Mouse (Mus musculus) forebrain, embryonic 10.5 days (tissue): ENCODE data around the gene Ints5. TPM values are rescaled to one million over a fixed set of nuclear protein-coding genes. Genes with fewer than 3 reads are reported as not detected.
"Not testable (repeated sequence)": the region's sequence is repeated elsewhere in the genome, so short reads cannot be mapped to it uniquely, and the experiment has no call there.

Experiments
- DNase-seq: peaks from one replicate; pipeline ENCODE4 v3.0.0-alpha.2; 2017; ENCODE audit warnings: low spot score; ENCODE audit errors: extremely low spot score
- H3K27ac ChIP-seq: fragments of 300-500 bp; sonication (generic); 2 replicates; pipeline ENCODE4 v1.5.1; 2016; ENCODE audit warnings: mild to moderate bottlenecking
- H3K27me3 ChIP-seq: fragments of 300-500 bp; sonication (generic); 2 replicates; pipeline ENCODE4 v1.6.1; 2016; ENCODE audit warnings: mild to moderate bottlenecking; ENCODE audit not compliant: poor library complexity, severe bottlenecking
- H3K36me3 ChIP-seq: fragments of 300-500 bp; sonication (generic); replicated peaks from 2 replicates; pipeline ENCODE4 v1.6.1; 2016; ENCODE audit warnings: mild to moderate bottlenecking, moderate library complexity
- H3K4me1 ChIP-seq: fragments of 300-500 bp; sonication (generic); 2 replicates; pipeline ENCODE4 v1.6.1; 2016
- H3K4me3 ChIP-seq: fragments of 300-500 bp; sonication (generic); 2 replicates; pipeline ENCODE4 v1.5.1; 2016; ENCODE audit warnings: mild to moderate bottlenecking, moderate library complexity
- H3K9me3 ChIP-seq: fragments of 300-500 bp; sonication (generic); 2 replicates; pipeline ENCODE4 v1.6.1; 2016; ENCODE audit warnings: mild to moderate bottlenecking, moderate library complexity
- WGBS: fragments of 180-500 bp; shearing (Covaris S2); methylation state at CpG from one replicate; pipeline ENCODE4 v1.1.7; 2016; 5-methylcytosine and 5-hydroxymethylcytosine counted together
- polyA plus RNA-seq: library from polyadenylated mRNA; unstranded; fragments of >200 nt; fragmentation: Nextera tagmentation; extraction: Ambion mirVana; gene quantifications from 2 replicates; pipeline ENCODE4 v1.2.1, GENCODE M21; 2016

Ints5 gene
- polyA plus RNA-seq, 1 experiment from 2014 or later, result 61.4 TPM

- WGBS, result 92% methylated on average over 5 of the region's 5 CpGs
- not testable (repeated sequence) for H3K9me3 ChIP-seq
Measured at GRCm38 (mm10) chr19:8896231-8896630, 3.4 kb downstream of the Ints5 start.

DNA sequence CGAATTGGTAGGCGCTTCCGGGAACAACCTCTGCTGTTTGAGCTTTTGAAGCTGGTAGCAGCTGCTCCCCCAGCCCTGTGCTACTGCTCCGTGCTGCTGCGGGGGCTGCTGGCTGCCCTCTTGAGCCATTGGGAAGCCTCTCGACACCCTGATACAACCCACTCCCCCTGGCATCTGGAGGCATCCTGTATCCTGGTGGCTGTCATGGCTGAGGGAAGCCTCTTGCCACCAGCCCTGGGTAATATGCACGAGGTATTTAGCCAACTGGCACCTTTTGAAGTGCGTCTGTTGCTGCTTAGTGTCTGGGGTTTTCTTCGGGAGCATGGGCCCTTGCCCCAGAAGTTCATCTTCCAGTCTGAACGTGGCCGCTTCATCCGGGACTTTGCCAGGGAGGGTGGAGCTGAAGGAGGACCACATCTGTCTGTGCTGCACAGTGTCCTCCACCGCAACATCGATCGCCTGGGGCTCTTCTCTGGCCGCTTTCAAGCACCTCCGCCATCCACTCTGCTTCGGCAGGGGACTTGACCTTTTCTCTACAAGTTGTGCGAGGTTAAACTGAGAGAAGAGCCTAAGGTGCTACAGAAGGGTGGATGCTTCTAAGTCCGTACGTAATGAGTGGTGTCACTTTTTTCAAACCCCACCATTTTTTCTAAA is 4.5 kb downstream of the Ints5 start:
- WGBS, result 34% methylated on average over 21 of the region's 21 CpGs
- H3K27me3 ChIP-seq, H3K9me3 ChIP-seq: not testable (repeated sequence)
- H3K4me1 ChIP-seq, result peaks cover 48% of the 10 kb centered on the region
- H3K27ac ChIP-seq, result peak overlapping the region; percentile 96
- peak overlapping the region; percentile 94 for H3K4me3 ChIP-seq
- DNase-seq, result peak; percentile 55
- H3K36me3 ChIP-seq, result peaks cover 57% of the 10 kb centered on the region

More at GRCm38 (mm10) chr19:8896231-8896630, 3.4 kb downstream of the Ints5 start:
- Histone ChIP-seq H3K36me3 (peaks cover 52% of the 10 kb centered on the region), H3K4me1 (peaks cover 50% of the 10 kb centered on the region), H3K4me3 (peak overlapping the region; percentile 1; the same call in 1 of the 2 replicates)
- H3K27ac ChIP-seq, H3K27me3 ChIP-seq, DNase-seq: not testable (repeated sequence)

DNA sequence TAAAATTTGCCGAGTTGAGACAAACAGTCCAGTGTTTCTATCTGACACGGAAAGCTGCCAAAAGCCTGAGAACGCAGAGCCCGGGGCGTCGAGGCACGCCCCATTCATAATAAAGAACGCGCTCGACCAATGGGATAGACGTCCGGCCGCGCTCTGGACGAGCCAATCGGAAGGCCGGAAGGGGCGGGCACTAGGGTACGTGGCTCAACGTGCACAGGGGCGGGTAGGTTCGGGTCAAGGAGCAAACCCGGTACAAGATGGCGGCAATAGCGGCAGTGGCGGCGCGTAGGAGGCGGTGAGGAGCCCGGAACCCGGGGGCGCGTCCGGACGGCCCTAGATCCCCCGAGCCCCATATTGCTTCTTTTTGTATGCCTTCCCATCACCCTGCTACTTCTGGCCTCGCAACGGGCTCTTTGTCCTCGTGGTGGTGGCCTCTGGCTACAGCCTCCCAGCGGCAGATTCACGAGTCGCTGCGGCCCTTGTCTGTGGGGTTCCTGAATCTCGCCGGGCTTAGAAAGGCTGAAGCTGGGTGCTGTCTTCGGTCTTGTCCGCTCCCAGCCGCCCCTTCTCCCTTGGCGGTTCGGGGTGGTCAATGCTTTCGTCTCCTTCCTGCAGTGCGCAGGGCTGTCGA is 5.2 kb downstream of the Ints5 start, which contains the start of gene Ganab:
Gene Ganab, plus strand, starts transcription at position 207 of the 631 bp plus-strand sequence.
- under 1% methylated on average over 53 of the region's 53 CpGs for whole genome bisulfite sequencing
- H3K9me3 ChIP-seq, result no peaks in the 10 kb centered on the region
- peaks cover 63% of the 10 kb centered on the region for H3K36me3 ChIP-seq
- peaks cover 44% of the 10 kb centered on the region for H3K4me1 ChIP-seq
- H3K27me3 ChIP-seq, result no peaks in the 10 kb centered on the region
- peak within 1 kb of the TSS; percentile 94 for H3K4me3 ChIP-seq
- H3K27ac ChIP-seq, result peak within 1 kb of the TSS; percentile 96
- DNase-seq, result peak; percentile 98

DNA sequence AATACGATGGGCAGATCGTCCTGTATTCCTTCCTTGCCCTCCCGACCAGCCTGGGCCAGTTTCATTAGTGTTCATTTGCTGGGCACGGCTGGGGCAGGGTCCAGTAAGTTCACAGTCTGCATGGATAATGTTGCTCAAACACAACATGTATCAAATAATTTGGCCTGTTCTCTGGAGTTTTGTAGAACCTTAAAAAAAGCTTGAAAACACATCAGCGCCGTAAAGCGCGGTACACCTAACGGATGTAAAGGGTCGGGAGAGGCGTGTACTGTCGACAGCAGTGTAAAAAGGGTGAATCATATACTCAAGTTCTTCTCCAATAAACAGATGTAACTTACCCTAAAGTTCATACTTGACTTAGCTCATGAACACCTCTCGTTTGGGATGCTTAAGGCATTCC is 5.8 kb downstream of the Ints5 start:
- no peak for DNase-seq
- Histone ChIP-seq H3K27me3 (no peaks in the 10 kb centered on the region), H3K27ac (peak overlapping the region; percentile 96), H3K4me1 (peaks cover 41% of the 10 kb centered on the region), H3K4me3 (peak overlapping the region; percentile 94), H3K9me3 (no peaks in the 10 kb centered on the region), H3K36me3 (peaks cover 69% of the 10 kb centered on the region)
- WGBS, result 17% methylated on average over 13 of the region's 13 CpGs

DNA sequence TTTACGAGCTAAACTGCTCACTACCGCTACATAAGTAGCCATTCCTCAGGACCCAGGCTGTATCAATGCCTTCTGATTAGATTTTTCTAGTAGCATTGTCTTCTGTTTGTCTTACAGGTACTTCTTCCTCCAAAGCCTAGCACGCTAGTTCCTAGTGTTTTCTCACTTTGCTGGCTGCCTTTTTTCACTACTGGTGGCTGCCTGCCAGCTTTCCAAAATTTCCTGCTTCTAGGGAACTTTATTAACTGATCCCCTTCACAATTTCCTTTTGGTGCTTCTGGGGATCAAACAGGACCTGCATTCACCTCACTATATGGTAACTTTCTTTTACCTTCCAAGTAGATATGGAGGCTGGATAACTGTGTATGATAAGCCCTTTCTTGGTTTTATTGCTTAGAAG is 6.3 kb downstream of the Ints5 start:
- peak overlapping the region; percentile 94 for H3K4me3 ChIP-seq
- H3K27ac ChIP-seq, result 0 out of 2 replicates have a peak overlapping the region, but pooled peaks have one; percentile 96
- no peak for DNase-seq
- WGBS, result 71% methylated on average over 3 of the region's 3 CpGs
- no peaks in the 10 kb centered on the region for H3K9me3 ChIP-seq
- peaks cover 36% of the 10 kb centered on the region for H3K4me1 ChIP-seq
- H3K27me3 ChIP-seq, result no peaks in the 10 kb centered on the region
- peaks cover 74% of the 10 kb centered on the region for H3K36me3 ChIP-seq

DNA sequence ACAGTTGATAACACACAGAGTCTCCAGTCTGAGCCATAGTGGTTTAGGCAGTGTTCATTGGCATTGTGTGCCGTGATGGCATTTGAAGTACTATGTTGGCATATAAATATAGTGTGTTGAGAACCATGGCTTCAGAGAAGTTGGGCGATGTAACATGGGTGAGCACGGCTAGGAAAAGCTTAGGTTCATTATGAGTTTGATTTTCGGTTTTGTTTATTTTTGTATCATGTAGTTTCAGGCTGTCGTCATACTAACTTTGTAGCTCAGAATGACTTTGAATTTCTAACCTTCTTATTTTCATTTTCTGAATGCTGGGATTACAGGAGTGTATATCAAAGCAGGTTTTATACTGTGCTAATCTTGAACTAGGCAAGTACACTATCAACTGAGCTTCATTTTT is 10.6 kb downstream of the Ints5 start:
- H3K36me3 ChIP-seq, result peaks cover 87% of the 10 kb centered on the region
- no peaks in the 10 kb centered on the region for H3K27me3 ChIP-seq
- 93% methylated on average over 5 of the region's 5 CpGs for WGBS

GRCm38 (mm10) chr19:8908531-8908930 is 15.7 kb downstream of the Ints5 start:
- DNase-seq, result no peak
- H3K4me3 ChIP-seq, result no peak overlapping the region
- H3K27me3 ChIP-seq, result no peaks in the 10 kb centered on the region
- H3K4me1 ChIP-seq, result no peaks in the 10 kb centered on the region
- 90% methylated on average over 6 of the region's 6 CpGs for WGBS
- peaks cover 100% of the 10 kb centered on the region for H3K36me3 ChIP-seq
- no peak overlapping the region for H3K27ac ChIP-seq
- no peaks in the 10 kb centered on the region for H3K9me3 ChIP-seq

More for the DNA sequence above, 10.6 kb downstream of the Ints5 start:
- Histone ChIP-seq H3K4me1 (peaks cover 14% of the 10 kb centered on the region), H3K4me3 (no peak overlapping the region), H3K27ac (no peak overlapping the region), H3K9me3 (no peaks in the 10 kb centered on the region)
- DNase-seq, result no peak

DNA sequence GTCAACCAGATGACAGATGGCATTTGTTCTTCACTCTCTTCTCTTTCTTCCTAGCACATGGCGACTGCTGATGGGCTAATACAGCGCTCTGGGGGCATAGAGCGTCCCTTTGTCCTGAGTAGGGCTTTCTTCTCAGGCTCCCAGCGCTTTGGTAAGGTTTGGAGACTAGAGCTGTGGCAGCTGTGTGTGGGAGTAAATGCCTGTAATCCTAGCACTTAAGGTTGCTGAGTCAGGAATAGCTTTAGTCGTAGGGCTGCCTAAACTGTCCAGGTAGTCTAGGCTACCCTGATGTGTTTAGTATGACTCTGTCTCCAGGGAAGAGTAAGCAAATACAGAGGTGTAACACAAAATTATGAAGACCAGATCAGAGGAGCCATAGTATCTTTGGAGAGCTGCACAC is 19.0 kb downstream of the Ints5 start:
- Histone ChIP-seq H3K4me1 (no peaks in the 10 kb centered on the region), H3K36me3 (peaks cover 100% of the 10 kb centered on the region), H3K27me3 (no peaks in the 10 kb centered on the region), H3K9me3 (no peaks in the 10 kb centered on the region), H3K27ac (no peak overlapping the region), H3K4me3 (no peak overlapping the region)
- DNase-seq, result no peak
- 96% methylated on average over 5 of the region's 5 CpGs for WGBS

GRCm38 (mm10) chr19:8914212-8914611 is 21.4 kb downstream of the Ints5 start:
- Histone ChIP-seq H3K36me3 (peaks cover 84% of the 10 kb centered on the region), H3K4me1 (no peaks in the 10 kb centered on the region), H3K27me3 (no peaks in the 10 kb centered on the region), H3K27ac (no peak overlapping the region), H3K9me3 (no peaks in the 10 kb centered on the region), H3K4me3 (no peak overlapping the region)
- DNase-seq, result no peak
- WGBS, result 96% methylated on average over 3 of the region's 3 CpGs

- 94% methylated on average over 3 of the region's 3 CpGs for WGBS
- Histone ChIP-seq H3K27ac (no peak overlapping the region), H3K4me1 (peaks cover 24% of the 10 kb centered on the region), H3K36me3 (peaks cover 48% of the 10 kb centered on the region), H3K27me3 (no peaks in the 10 kb centered on the region), H3K9me3 (no peaks in the 10 kb centered on the region), H3K4me3 (no peak overlapping the region)
- no peak for DNase-seq
Measured at GRCm38 (mm10) chr19:8919000-8919399, 26.2 kb downstream of the Ints5 start.

- peak overlapping the region; percentile 92 for H3K27ac ChIP-seq
- peaks cover 45% of the 10 kb centered on the region for H3K36me3 ChIP-seq
- peaks cover 24% of the 10 kb centered on the region for H3K4me1 ChIP-seq
- WGBS, result 68% methylated on average over 6 of the region's 6 CpGs
- H3K4me3 ChIP-seq, result peak overlapping the region; percentile 89
- H3K9me3 ChIP-seq, result no peaks in the 10 kb centered on the region
- no peak for DNase-seq
- H3K27me3 ChIP-seq, result no peaks in the 10 kb centered on the region
Measured at GRCm38 (mm10) chr19:8919684-8920072, 26.9 kb downstream of the Ints5 start.

- H3K4me1 ChIP-seq, result peaks cover 24% of the 10 kb centered on the region
- 3% methylated on average over 50 of the region's 50 CpGs for WGBS
- peak; percentile 96 for DNase-seq
- H3K36me3 ChIP-seq, result peaks cover 42% of the 10 kb centered on the region
- no peaks in the 10 kb centered on the region for H3K27me3 ChIP-seq
- no peaks in the 10 kb centered on the region for H3K9me3 ChIP-seq
- H3K4me3 ChIP-seq, result peak within 1 kb of the TSS; percentile 89
- peak within 1 kb of the TSS; percentile 92 for H3K27ac ChIP-seq
Measured at GRCm38 (mm10) chr19:8920073-8920736, 27.4 kb downstream of the Ints5 start, which contains the start of gene B3gat3. Gene B3gat3, plus strand, starts transcription at chr19:8920374.

- Histone ChIP-seq H3K27me3 (no peaks in the 10 kb centered on the region), H3K9me3 (no peaks in the 10 kb centered on the region), H3K27ac (peak overlapping the region; percentile 92), H3K36me3 (peaks cover 42% of the 10 kb centered on the region), H3K4me1 (peaks cover 24% of the 10 kb centered on the region), H3K4me3 (peak overlapping the region; percentile 89)
- DNase-seq, result peak; percentile 38
- 2% methylated on average over 6 of the region's 6 CpGs for WGBS
Measured at GRCm38 (mm10) chr19:8920836-8921291, 28.1 kb downstream of the Ints5 start.
